Mouse (Mus musculus): ENCODE results near the gene Nynrin.

DNA sequence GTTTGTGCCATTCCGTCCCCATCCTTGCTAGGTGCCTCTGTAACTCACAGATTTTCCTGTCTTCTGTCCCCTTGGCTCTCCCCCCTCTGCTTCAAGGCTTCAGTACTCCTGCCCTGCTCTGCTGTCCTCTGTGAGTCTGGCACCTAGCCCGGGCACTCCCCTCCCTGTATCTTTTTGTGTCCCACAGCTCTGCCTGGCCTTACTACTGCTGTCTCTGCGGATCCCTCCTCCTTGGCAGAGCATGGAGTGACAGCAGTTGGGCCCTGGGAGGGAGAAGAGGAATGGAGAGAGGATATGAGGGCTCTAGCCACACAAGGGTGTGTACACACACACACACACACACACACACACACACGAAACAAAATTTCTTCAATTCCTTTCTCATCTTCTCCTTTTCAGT, 30.4 kb downstream of the Nynrin start, which contains the start of gene Cbln3:
- TF ChIP-seq CTCF (IDR thresholded peaks at IDR 0.05; ENCODE audit: borderline replicate concordance, control insufficient read depth, extremely low read depth, insufficient read depth, low read length, poor library complexity) = no peak
- TF ChIP-seq POLR2A (IDR thresholded peaks at IDR 0.05; ENCODE audit: control insufficient read depth, extremely low read depth, insufficient read depth, low read length, poor library complexity) = no peak
